Mouse (Mus musculus): ENCODE results near the gene Eef1a1. TPM values are rescaled to one million over a fixed set of nuclear protein-coding genes. Genes with fewer than 3 reads are reported as not detected.

Eef1a1 gene
- polyA plus RNA-seq, 1 experiment from 2014 or later: 4,691 TPM

GRCm38 (mm10) chr9:78514681-78515080, 25.7 kb upstream of the Eef1a1 start:
- Histone ChIP-seq H3K4me1 (replicated peaks; ENCODE audit: control insufficient read depth, insufficient read depth, low read length) (no peaks in the 10 kb centered on the region), H3K4me3 (ENCODE audit: low read depth, low read length) (no peak overlapping the region), H3K9me3 (ENCODE audit: control insufficient read depth, low read length) (no peaks in the 10 kb centered on the region), H3K27ac (ENCODE audit: low read depth, low read length) (no peak overlapping the region), H3K27me3 (ENCODE audit: control insufficient read depth, insufficient read depth, low read length) (no peaks in the 10 kb centered on the region), H3K4me2 (replicated peaks; ENCODE audit: low read depth, low read length) (no peak overlapping the region), H3K36me3 (ENCODE audit: control insufficient read depth, insufficient read depth, low read length) (no peaks in the 10 kb centered on the region), H3K9ac (ENCODE audit: low read depth, low read length) (no peak overlapping the region)
- 92% methylated on average over 4 of the region's 4 CpGs for WGBS
- ATAC-seq (ENCODE audit: low FRiP score) (no peak), DNase-seq (ENCODE audit: low spot score) (no peak)

- no peak overlapping the region for H3K27ac ChIP-seq (ENCODE audit: low read depth, low read length)
- H3K4me2 ChIP-seq (replicated peaks; ENCODE audit: low read depth, low read length): no peak overlapping the region
- H3K36me3 ChIP-seq (ENCODE audit: control insufficient read depth, insufficient read depth, low read length): no peaks in the 10 kb centered on the region
- ATAC-seq (ENCODE audit: low FRiP score) (no peak), DNase-seq (ENCODE audit: low spot score) (no peak)
- H3K9ac ChIP-seq (ENCODE audit: low read depth, low read length): no peak overlapping the region
- 72% methylated on average over 6 of the region's 6 CpGs for WGBS
- H3K27me3 ChIP-seq (ENCODE audit: control insufficient read depth, insufficient read depth, low read length): no peaks in the 10 kb centered on the region
- no peak overlapping the region for H3K4me3 ChIP-seq (ENCODE audit: low read depth, low read length)
- no peaks in the 10 kb centered on the region for H3K9me3 ChIP-seq (ENCODE audit: control insufficient read depth, low read length)
- H3K4me1 ChIP-seq (replicated peaks; ENCODE audit: control insufficient read depth, insufficient read depth, low read length): no peaks in the 10 kb centered on the region
Observed at GRCm38 (mm10) chr9:78513776-78514500, 25.0 kb upstream of the Eef1a1 start.

- no peaks in the 10 kb centered on the region for H3K9me3 ChIP-seq (ENCODE audit: control insufficient read depth, low read length)
- no peak overlapping the region for H3K9ac ChIP-seq (ENCODE audit: low read depth, low read length)
- no peak overlapping the region for H3K27ac ChIP-seq (ENCODE audit: low read depth, low read length)
- WGBS: 93% methylated on average over 5 of the region's 5 CpGs
- H3K4me2 ChIP-seq (replicated peaks; ENCODE audit: low read depth, low read length): no peak overlapping the region
- DNase-seq (ENCODE audit: low spot score) (no peak), ATAC-seq (ENCODE audit: low FRiP score) (no peak)
- no peaks in the 10 kb centered on the region for H3K27me3 ChIP-seq (ENCODE audit: control insufficient read depth, insufficient read depth, low read length)
- H3K4me1 ChIP-seq (replicated peaks; ENCODE audit: control insufficient read depth, insufficient read depth, low read length): no peaks in the 10 kb centered on the region
- no peaks in the 10 kb centered on the region for H3K36me3 ChIP-seq (ENCODE audit: control insufficient read depth, insufficient read depth, low read length)
- H3K4me3 ChIP-seq (ENCODE audit: low read depth, low read length): no peak overlapping the region
Observed at GRCm38 (mm10) chr9:78511705-78512104, 22.8 kb upstream of the Eef1a1 start.

GRCm38 (mm10) chr9:78508106-78508786, 19.3 kb upstream of the Eef1a1 start:
- Histone ChIP-seq H3K27me3 (ENCODE audit: control insufficient read depth, insufficient read depth, low read length) (no peaks in the 10 kb centered on the region), H3K4me3 (ENCODE audit: low read depth, low read length) (no peak overlapping the region), H3K36me3 (ENCODE audit: control insufficient read depth, insufficient read depth, low read length) (no peaks in the 10 kb centered on the region), H3K27ac (ENCODE audit: low read depth, low read length) (no peak overlapping the region), H3K9me3 (ENCODE audit: control insufficient read depth, low read length) (no peaks in the 10 kb centered on the region), H3K4me1 (replicated peaks; ENCODE audit: control insufficient read depth, insufficient read depth, low read length) (peaks cover 2% of the 10 kb centered on the region; the same call in 1 of the 2 replicates), H3K4me2 (replicated peaks; ENCODE audit: low read depth, low read length) (no peak overlapping the region), H3K9ac (ENCODE audit: low read depth, low read length) (no peak overlapping the region)
- DNase-seq (ENCODE audit: low spot score) (no peak), ATAC-seq (ENCODE audit: low FRiP score) (no peak)
- 91% methylated on average over 16 of the region's 16 CpGs for WGBS

GRCm38 (mm10) chr9:78506722-78507077, 17.7 kb upstream of the Eef1a1 start:
- no peaks in the 10 kb centered on the region for H3K27me3 ChIP-seq (ENCODE audit: control insufficient read depth, insufficient read depth, low read length)
- no peak overlapping the region for H3K27ac ChIP-seq (ENCODE audit: low read depth, low read length)
- no peaks in the 10 kb centered on the region for H3K36me3 ChIP-seq (ENCODE audit: control insufficient read depth, insufficient read depth, low read length)
- ATAC-seq (ENCODE audit: low FRiP score) (no peak), DNase-seq (ENCODE audit: low spot score) (no peak)
- 87% methylated on average over 6 of the region's 7 CpGs for WGBS
- H3K4me2 ChIP-seq (replicated peaks; ENCODE audit: low read depth, low read length): no peak overlapping the region
- no peak overlapping the region for H3K9ac ChIP-seq (ENCODE audit: low read depth, low read length)
- H3K4me3 ChIP-seq (ENCODE audit: low read depth, low read length): no peak overlapping the region
- peaks cover 2% of the 10 kb centered on the region; the same call in 1 of the 2 replicates for H3K4me1 ChIP-seq (replicated peaks; ENCODE audit: control insufficient read depth, insufficient read depth, low read length)
- no peaks in the 10 kb centered on the region for H3K9me3 ChIP-seq (ENCODE audit: control insufficient read depth, low read length)

GRCm38 (mm10) chr9:78506002-78506721, 17.2 kb upstream of the Eef1a1 start:
- peaks cover 2% of the 10 kb centered on the region; the same call in 1 of the 2 replicates for H3K4me1 ChIP-seq (replicated peaks; ENCODE audit: control insufficient read depth, insufficient read depth, low read length)
- H3K4me3 ChIP-seq (ENCODE audit: low read depth, low read length): no peak overlapping the region
- H3K36me3 ChIP-seq (ENCODE audit: control insufficient read depth, insufficient read depth, low read length): no peaks in the 10 kb centered on the region
- no peak for DNase-seq (ENCODE audit: low spot score)
- 71% methylated on average over 11 of the region's 11 CpGs for WGBS
- no peaks in the 10 kb centered on the region for H3K27me3 ChIP-seq (ENCODE audit: control insufficient read depth, insufficient read depth, low read length)
- no peak overlapping the region for H3K9ac ChIP-seq (ENCODE audit: low read depth, low read length)
- H3K27ac ChIP-seq (ENCODE audit: low read depth, low read length): no peak overlapping the region
- H3K4me2 ChIP-seq (replicated peaks; ENCODE audit: low read depth, low read length): no peak overlapping the region
- no peak for ATAC-seq (ENCODE audit: low FRiP score)
- no peaks in the 10 kb centered on the region for H3K9me3 ChIP-seq (ENCODE audit: control insufficient read depth, low read length)

GRCm38 (mm10) chr9:78505223-78505622, 16.3 kb upstream of the Eef1a1 start:
- Histone ChIP-seq H3K27me3 (ENCODE audit: control insufficient read depth, insufficient read depth, low read length) (no peaks in the 10 kb centered on the region), H3K4me2 (replicated peaks; ENCODE audit: low read depth, low read length) (no peak overlapping the region), H3K4me1 (replicated peaks; ENCODE audit: control insufficient read depth, insufficient read depth, low read length) (peaks cover 2% of the 10 kb centered on the region; the same call in 1 of the 2 replicates), H3K36me3 (ENCODE audit: control insufficient read depth, insufficient read depth, low read length) (no peaks in the 10 kb centered on the region), H3K9me3 (ENCODE audit: control insufficient read depth, low read length) (no peaks in the 10 kb centered on the region), H3K9ac (ENCODE audit: low read depth, low read length) (no peak overlapping the region), H3K4me3 (ENCODE audit: low read depth, low read length) (no peak overlapping the region), H3K27ac (ENCODE audit: low read depth, low read length) (no peak overlapping the region)
- 95% methylated on average over 6 of the region's 6 CpGs for WGBS
- ATAC-seq (ENCODE audit: low FRiP score) (no peak), DNase-seq (ENCODE audit: low spot score) (no peak)

- no peaks in the 10 kb centered on the region for H3K27me3 ChIP-seq (ENCODE audit: control insufficient read depth, insufficient read depth, low read length)
- H3K9me3 ChIP-seq (ENCODE audit: control insufficient read depth, low read length): no peaks in the 10 kb centered on the region
- no peaks in the 10 kb centered on the region for H3K36me3 ChIP-seq (ENCODE audit: control insufficient read depth, insufficient read depth, low read length)
- no peak overlapping the region for H3K4me2 ChIP-seq (replicated peaks; ENCODE audit: low read depth, low read length)
- WGBS: 77% methylated on average over 3 of the region's 3 CpGs
- DNase-seq (ENCODE audit: low spot score) (no peak), ATAC-seq (ENCODE audit: low FRiP score) (no peak)
- no peak overlapping the region for H3K9ac ChIP-seq (ENCODE audit: low read depth, low read length)
- no peak overlapping the region for H3K4me3 ChIP-seq (ENCODE audit: low read depth, low read length)
- no peak overlapping the region for H3K27ac ChIP-seq (ENCODE audit: low read depth, low read length)
- H3K4me1 ChIP-seq (replicated peaks; ENCODE audit: control insufficient read depth, insufficient read depth, low read length): peaks cover 2% of the 10 kb centered on the region; the same call in 1 of the 2 replicates
Observed at GRCm38 (mm10) chr9:78504679-78505078, 15.7 kb upstream of the Eef1a1 start.

Data from hindbrain, embryonic 11.5 days (tissue).